Mouse (Mus musculus): ENCODE data around the gene Tada2a.

DNA sequence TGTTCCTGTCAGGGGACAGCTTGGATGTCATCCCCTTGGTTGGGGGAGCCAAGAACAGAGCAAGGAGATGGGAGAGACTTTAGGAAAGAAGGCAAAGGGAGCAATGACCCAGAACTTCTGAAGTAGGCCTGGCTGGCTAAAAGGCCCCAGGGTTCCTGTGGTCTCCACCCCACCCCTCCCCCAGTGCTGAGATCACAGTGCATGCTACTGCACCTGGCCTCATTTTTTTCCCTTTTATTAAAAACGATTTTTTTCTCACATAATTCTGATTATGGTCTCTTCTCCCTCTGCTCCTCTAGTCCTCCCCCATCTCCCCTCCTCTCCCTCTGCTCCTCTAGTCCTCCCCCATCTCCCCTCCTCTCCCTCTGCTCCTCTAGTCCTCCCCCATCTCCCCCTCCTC, 84.4 kb downstream of the Tada2a start:
- no peak for TF ChIP-seq POLR2A (IDR thresholded peaks at IDR 0.05; ENCODE audit: borderline replicate concordance, insufficient read depth, low read length)
- no peak for TF ChIP-seq CTCF (IDR thresholded peaks at IDR 0.05; ENCODE audit: borderline replicate concordance, insufficient read depth, low read depth, low read length)

Measured in cerebellum, adult 2 months (tissue).